Mouse (Mus musculus): ENCODE data around the gene Mrpl10. TPM values are rescaled to one million over a fixed set of nuclear protein-coding genes. Genes with fewer than 3 reads are reported as not detected.

Gene Mrpl10
- total RNA-seq, 2 experiments from 2014 or later: 128 to 134 TPM

GRCm38 (mm10) chr11:97066656-97067360 lies 25.4 kb downstream of the Mrpl10 start:
- no peak for DNase-seq (ENCODE audit: low spot score in 2 of 2)

- DNase-seq (ENCODE audit: low spot score in 2 of 2): no peak
Observed at GRCm38 (mm10) chr11:97069333-97069732, 28.0 kb downstream of the Mrpl10 start.

- no peak for DNase-seq (ENCODE audit: low spot score in 2 of 2)
Observed at GRCm38 (mm10) chr11:97069770-97070169, 28.4 kb downstream of the Mrpl10 start.

GRCm38 (mm10) chr11:97071129-97071528 lies 29.8 kb downstream of the Mrpl10 start:
- DNase-seq (ENCODE audit: low spot score in 2 of 2): no peak

- no peak for DNase-seq (ENCODE audit: low spot score in 2 of 2)
Observed at GRCm38 (mm10) chr11:97072533-97072932, 31.2 kb downstream of the Mrpl10 start.

GRCm38 (mm10) chr11:97074235-97074634 lies 32.9 kb downstream of the Mrpl10 start:
- DNase-seq (ENCODE audit: low spot score in 2 of 2): no peak

- no peak for DNase-seq (ENCODE audit: low spot score in 2 of 2)
Observed at GRCm38 (mm10) chr11:97078751-97079150, 37.4 kb downstream of the Mrpl10 start.

- no peak for DNase-seq (ENCODE audit: low spot score in 2 of 2)
Observed at GRCm38 (mm10) chr11:97080291-97080690, 38.9 kb downstream of the Mrpl10 start.

- DNase-seq (ENCODE audit: low spot score in 2 of 2): peak; percentile 40 to 43
Observed at GRCm38 (mm10) chr11:97082977-97083376, 41.6 kb downstream of the Mrpl10 start.

- DNase-seq (ENCODE audit: low spot score in 2 of 2): peak in 1 of 2 experiments; percentile 42
Observed at GRCm38 (mm10) chr11:97083401-97084140, 42.2 kb downstream of the Mrpl10 start.

- DNase-seq (ENCODE audit: low spot score in 2 of 2): no peak
Observed at GRCm38 (mm10) chr11:97084821-97085505, 43.6 kb downstream of the Mrpl10 start.

GRCm38 (mm10) chr11:97086365-97086764 lies 45.0 kb downstream of the Mrpl10 start:
- no peak for DNase-seq (ENCODE audit: low spot score in 2 of 2)

GRCm38 (mm10) chr11:97094600-97094999 lies 53.2 kb downstream of the Mrpl10 start:
- no peak for DNase-seq (ENCODE audit: low spot score in 2 of 2)

- no peak for DNase-seq (ENCODE audit: low spot score in 2 of 2)
Observed at GRCm38 (mm10) chr11:97098791-97099190, 57.4 kb downstream of the Mrpl10 start.

Small RNA genes lying within 50 kb of the gene (microRNA-seq; reads per million reads assigned to microRNA genes)
- gene Mir8103 (ENCODE audit: borderline number of aligned reads in 2 of 2): 1.8 to 1.9 reads per million in 2 experiments

Other genes with a start within 250 kb of the Mrpl10 start
- 100 to 1,000 TPM; 458 to 704 TPM for gene Nfe2l1, start 211.6 kb upstream of the Mrpl10 start, total RNA-seq (2021)
- gene Copz2, start 191.7 kb upstream of the Mrpl10 start, total RNA-seq (2021): 10 to 100 TPM; 56.5 to 60.6 TPM
- 10 to 100 TPM; 44.6 to 45.4 TPM for gene Cdk5rap3, start 125.1 kb upstream of the Mrpl10 start, total RNA-seq (2021)
- gene Prr15l, start 113.5 kb upstream of the Mrpl10 start, total RNA-seq (2021): under 1 TPM; 0.23 to 0.90 TPM
- 10 to 100 TPM; 28.4 to 36.6 TPM for gene Pnpo, start 97.6 kb upstream of the Mrpl10 start, total RNA-seq (2021)
- gene Sp2, start 58.6 kb upstream of the Mrpl10 start, total RNA-seq (2021): 10 to 100 TPM; 13.4 to 15.1 TPM
- gene Sp6, start 28.2 kb upstream of the Mrpl10 start, total RNA-seq (2021): under 1 TPM; 0.06 to 0.13 TPM
- 10 to 100 TPM; 14.6 to 16.8 TPM for gene Scrn2, start 11.6 kb upstream of the Mrpl10 start, total RNA-seq (2021)
- under 1 TPM; 0.60 to 0.74 TPM for gene Lrrc46, start 153 bp upstream of the Mrpl10 start, total RNA-seq (2021)
- 1 to 10 TPM; 5.2 to 6.6 TPM for gene Osbpl7, start 9.1 kb downstream of the Mrpl10 start, total RNA-seq (2021)
- gene Tbx21, start 73.8 kb downstream of the Mrpl10 start, total RNA-seq (2021): under 1 TPM; 0.27 to 0.54 TPM
- gene Tbkbp1, start 109.9 kb downstream of the Mrpl10 start, total RNA-seq (2021): 10 to 100 TPM; 11.7 to 16.2 TPM
- gene Kpnb1, start 146.3 kb downstream of the Mrpl10 start, total RNA-seq (2021): 100 to 1,000 TPM; 104 to 120 TPM
- 10 to 100 TPM; 72.7 to 88.5 TPM for gene Npepps, start 239.1 kb downstream of the Mrpl10 start, total RNA-seq (2021)

Data from adrenal gland, adult 18-20 months (tissue).